Mouse (Mus musculus) kidney, embryonic 16.5 days (tissue): ENCODE results near the gene Ncor2. TPM values are rescaled to one million over a fixed set of nuclear protein-coding genes. Genes with fewer than 3 reads are reported as not detected.
A peak's percentile ranks its signal among the peaks of the same experiment; 100 is the strongest.

Experiments used
- ATAC-seq: fragments of 200-750 bp; cut with Nextera tagmentation; 2 replicates; pipeline ENCODE4 v1.8.0; 2017; ENCODE audit warnings: moderate TSS enrichment; ENCODE audit not compliant: low FRiP score, low TSS enrichment
- H3K27ac ChIP-seq: fragments of 300-500 bp; sonication (generic); 2 replicates; pipeline ENCODE4 v1.5.1; 2014; ENCODE audit warnings: low read length
- H3K27me3 ChIP-seq: fragments of 300-500 bp; sonication (generic); 2 replicates; pipeline ENCODE4 v1.6.1; 2014; ENCODE audit warnings: low read length, control low read depth, mixed read lengths; ENCODE audit not compliant: insufficient read depth
- H3K36me3 ChIP-seq: fragments of 300-500 bp; sonication (generic); 2 replicates; pipeline ENCODE4 v1.6.1; 2014; ENCODE audit warnings: low read length, control low read depth, mixed read lengths; ENCODE audit not compliant: insufficient read depth
- H3K4me1 ChIP-seq: fragments of 300-500 bp; sonication (generic); 2 replicates; pipeline ENCODE4 v1.6.1; 2014; ENCODE audit warnings: low read length, control low read depth, mixed read lengths; ENCODE audit not compliant: insufficient read depth
- H3K4me2 ChIP-seq: fragments of 300-500 bp; sonication (generic); replicated peaks from 2 replicates; pipeline ENCODE4 v1.6.1; 2014; ENCODE audit warnings: low read depth, low read length
- H3K4me3 ChIP-seq: fragments of 300-500 bp; sonication (generic); 2 replicates; pipeline ENCODE4 v1.5.1; 2014; ENCODE audit warnings: mild to moderate bottlenecking, low read length
- H3K9ac ChIP-seq: fragments of 300-500 bp; sonication (generic); replicated peaks from 2 replicates; pipeline ENCODE4 v1.6.1; 2014; ENCODE audit warnings: low read length
- H3K9me3 ChIP-seq: fragments of 300-500 bp; sonication (generic); 2 replicates; pipeline ENCODE4 v1.6.1; 2016; ENCODE audit warnings: low read length, control low read depth
- WGBS: fragments of 180-500 bp; shearing (Covaris S2); extraction: QIAGEN DNeasy Blood & Tissue Kit; methylation state at CpG from one replicate; pipeline ENCODE4 v1.1.7; 2014; 5-methylcytosine and 5-hydroxymethylcytosine counted together
- polyA plus RNA-seq: library from polyadenylated mRNA; unstranded; fragments of >200 nt; fragmentation: Nextera tagmentation; extraction: Ambion mirVana; gene quantifications from 2 replicates; pipeline ENCODE4 v1.2.1, GENCODE M21; 2015

Ncor2 gene
- polyA plus RNA-seq, 1 experiment from 2014 or later = 27.5 TPM

GRCm38 (mm10) chr5:125125219-125125618, 53.8 kb downstream of the Ncor2 start:
- H3K4me1 ChIP-seq = peaks cover 54% of the 10 kb centered on the region
- ATAC-seq = no peak
- no peak overlapping the region for H3K4me3 ChIP-seq
- peaks cover 3% of the 10 kb centered on the region; the same call in 1 of the 2 replicates for H3K36me3 ChIP-seq
- H3K4me2 ChIP-seq = no peak overlapping the region
- no peaks in the 10 kb centered on the region for H3K27me3 ChIP-seq
- no peak overlapping the region for H3K9ac ChIP-seq
- H3K27ac ChIP-seq = 0 out of 2 replicates have a peak overlapping the region, but pooled peaks have one; percentile 3
- WGBS = 66% methylated on average over 3 of the region's 3 CpGs
- H3K9me3 ChIP-seq = no peaks in the 10 kb centered on the region

DNA sequence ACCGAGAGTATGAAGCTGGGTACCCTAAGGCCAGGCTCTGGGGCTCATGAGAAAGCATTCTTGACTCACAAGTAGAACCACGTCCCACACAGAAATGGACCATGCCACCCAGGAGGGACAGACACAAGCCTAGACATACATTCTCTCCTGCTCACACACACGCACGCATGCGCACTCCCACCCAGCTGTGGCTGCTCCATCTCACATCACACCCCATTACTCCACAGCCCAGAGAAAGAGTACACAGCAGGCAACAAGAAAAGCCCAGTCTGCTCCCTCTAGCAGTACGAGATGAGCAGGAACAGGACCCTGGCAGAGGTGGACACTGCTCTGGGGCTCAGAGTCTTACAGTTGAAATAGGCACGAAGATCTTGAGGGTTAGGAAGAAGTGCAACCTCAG, 55.0 kb downstream of the Ncor2 start:
- Histone ChIP-seq H3K4me1 (peaks cover 50% of the 10 kb centered on the region), H3K9me3 (no peaks in the 10 kb centered on the region), H3K36me3 (peaks cover 8% of the 10 kb centered on the region), H3K4me3 (no peak overlapping the region), H3K9ac (no peak overlapping the region), H3K27ac (no peak overlapping the region), H3K27me3 (no peaks in the 10 kb centered on the region), H3K4me2 (no peak overlapping the region)
- WGBS = 83% methylated on average over 7 of the region's 7 CpGs
- no peak for ATAC-seq

DNA sequence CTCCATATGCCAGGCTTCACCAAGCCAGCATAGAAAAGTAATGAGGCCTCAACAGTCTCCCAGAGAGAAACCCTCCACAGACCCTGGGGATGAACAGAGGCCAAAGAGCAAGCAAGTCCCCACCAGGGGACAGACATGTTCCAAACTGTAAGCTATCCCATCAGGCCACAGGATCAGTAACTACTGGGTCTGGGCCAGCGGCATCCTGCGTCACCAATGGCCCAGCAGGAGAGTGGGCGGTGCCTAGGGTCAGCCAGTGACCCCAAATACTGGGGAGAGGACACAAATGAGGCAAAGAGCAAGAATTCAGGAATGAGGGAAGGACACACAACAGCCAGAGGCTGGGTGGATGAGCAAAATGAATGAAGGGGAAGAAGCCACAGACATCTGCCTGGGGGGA, 55.8 kb downstream of the Ncor2 start:
- H3K36me3 ChIP-seq = peaks cover 16% of the 10 kb centered on the region
- no peak overlapping the region for H3K4me3 ChIP-seq
- no peak for ATAC-seq
- no peak overlapping the region for H3K27ac ChIP-seq
- 42% methylated on average over 3 of the region's 3 CpGs for WGBS
- no peaks in the 10 kb centered on the region for H3K27me3 ChIP-seq
- H3K9ac ChIP-seq = no peak overlapping the region
- no peak overlapping the region for H3K4me2 ChIP-seq
- peaks cover 42% of the 10 kb centered on the region for H3K4me1 ChIP-seq
- H3K9me3 ChIP-seq = no peaks in the 10 kb centered on the region

GRCm38 (mm10) chr5:125122546-125122945, 56.5 kb downstream of the Ncor2 start:
- Histone ChIP-seq H3K36me3 (peaks cover 22% of the 10 kb centered on the region), H3K9me3 (no peaks in the 10 kb centered on the region), H3K4me3 (no peak overlapping the region), H3K27me3 (no peaks in the 10 kb centered on the region), H3K4me1 (peaks cover 39% of the 10 kb centered on the region), H3K27ac (no peak overlapping the region), H3K9ac (no peak overlapping the region), H3K4me2 (no peak overlapping the region)
- WGBS = 82% methylated on average over 7 of the region's 7 CpGs
- ATAC-seq = no peak

DNA sequence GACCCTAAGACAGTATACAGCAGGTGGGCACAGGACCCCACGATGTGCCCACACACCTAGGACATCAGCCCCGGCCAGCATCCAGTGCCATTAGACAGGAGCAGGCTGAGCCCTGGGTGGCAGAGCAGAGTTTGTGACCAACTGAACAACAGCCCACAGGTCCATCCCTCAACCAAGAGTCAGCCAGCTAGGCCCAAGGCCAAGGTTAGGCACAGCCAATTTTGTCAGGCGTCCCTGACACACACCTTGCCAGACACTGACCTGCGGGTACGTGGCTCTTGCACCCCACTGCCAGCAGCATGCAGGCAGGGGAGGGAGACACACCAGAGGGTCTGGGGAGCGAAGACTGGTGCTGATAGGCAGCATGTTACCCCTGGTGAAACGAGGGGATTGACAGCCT, 57.0 kb downstream of the Ncor2 start:
- ATAC-seq = no peak
- no peak overlapping the region for H3K4me3 ChIP-seq
- 88% methylated on average over 7 of the region's 7 CpGs for WGBS
- peaks cover 39% of the 10 kb centered on the region for H3K4me1 ChIP-seq
- H3K9ac ChIP-seq = no peak overlapping the region
- no peak overlapping the region for H3K4me2 ChIP-seq
- no peak overlapping the region for H3K27ac ChIP-seq
- peaks cover 24% of the 10 kb centered on the region for H3K36me3 ChIP-seq
- H3K27me3 ChIP-seq = no peaks in the 10 kb centered on the region
- no peaks in the 10 kb centered on the region for H3K9me3 ChIP-seq

DNA sequence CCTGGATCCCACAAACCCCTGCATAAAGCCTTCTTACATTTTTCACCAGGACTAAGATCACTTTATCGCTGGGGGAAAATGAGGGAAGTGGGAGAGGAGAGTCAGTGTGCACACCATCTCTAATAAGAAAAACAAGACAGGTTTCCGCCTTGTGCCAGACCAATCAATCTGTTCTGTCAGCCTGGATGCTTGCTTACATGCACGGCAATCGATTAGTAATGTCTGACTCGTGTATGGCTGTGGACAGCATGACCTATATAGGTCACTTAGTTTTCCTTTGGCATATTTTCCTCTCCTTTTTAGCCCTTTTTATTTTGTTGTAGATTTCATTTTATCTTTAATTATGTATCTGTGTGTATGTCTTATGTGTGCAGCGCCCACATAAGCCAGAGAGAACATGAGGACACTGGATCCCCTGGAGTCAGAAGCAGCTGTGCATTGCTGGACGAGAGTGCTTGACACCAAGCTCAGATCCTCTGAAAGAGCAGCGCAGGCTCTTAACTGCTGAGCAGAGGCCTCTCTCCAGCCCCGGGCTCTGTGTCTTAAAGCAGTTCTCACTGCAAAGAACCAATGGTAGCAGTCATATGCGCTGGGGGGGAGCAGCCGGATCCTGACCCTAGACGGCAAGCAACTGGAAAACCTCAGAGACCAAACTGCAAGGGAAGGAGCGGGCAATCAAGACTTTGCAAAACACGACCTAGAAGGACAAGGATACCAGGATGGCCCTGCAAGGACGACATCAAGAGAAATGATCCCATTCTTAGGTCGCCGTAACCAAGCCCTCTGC, 58.3 kb downstream of the Ncor2 start:
- no peak overlapping the region for H3K27ac ChIP-seq
- H3K36me3 ChIP-seq = peaks cover 31% of the 10 kb centered on the region
- ATAC-seq = no peak
- H3K4me2 ChIP-seq = no peak overlapping the region
- H3K9ac ChIP-seq = no peak overlapping the region
- H3K27me3 ChIP-seq = no peaks in the 10 kb centered on the region
- H3K4me3 ChIP-seq = no peak overlapping the region
- H3K9me3 ChIP-seq = no peaks in the 10 kb centered on the region
- 44% methylated on average over 17 of the region's 17 CpGs for WGBS
- H3K4me1 ChIP-seq = peaks cover 34% of the 10 kb centered on the region

DNA sequence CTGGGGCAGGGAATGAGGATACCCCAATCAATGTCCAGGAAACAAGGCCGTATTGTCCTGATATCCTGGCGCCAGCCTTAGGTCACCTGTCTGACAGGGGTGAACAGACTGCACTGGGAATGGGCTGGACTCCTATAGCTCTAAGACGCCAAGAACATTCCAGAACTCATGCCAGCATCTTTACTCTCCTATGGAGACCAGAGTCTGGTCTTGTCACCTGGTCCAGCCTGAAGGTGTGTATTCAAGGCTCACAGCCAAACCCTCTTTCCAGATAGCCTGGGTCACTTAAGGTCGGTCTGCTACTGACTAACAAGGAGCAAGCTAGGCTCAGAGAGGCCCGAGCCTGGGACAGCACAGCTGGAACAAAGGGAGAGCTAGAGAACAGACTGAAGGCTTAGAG, 61.8 kb downstream of the Ncor2 start:
- Histone ChIP-seq H3K9ac (no peak overlapping the region), H3K36me3 (peaks cover 48% of the 10 kb centered on the region), H3K4me1 (peaks cover 30% of the 10 kb centered on the region), H3K9me3 (no peaks in the 10 kb centered on the region), H3K4me2 (no peak overlapping the region), H3K27ac (no peak overlapping the region), H3K27me3 (no peaks in the 10 kb centered on the region), H3K4me3 (no peak overlapping the region)
- ATAC-seq = no peak
- 86% methylated on average over 5 of the region's 5 CpGs for WGBS

DNA sequence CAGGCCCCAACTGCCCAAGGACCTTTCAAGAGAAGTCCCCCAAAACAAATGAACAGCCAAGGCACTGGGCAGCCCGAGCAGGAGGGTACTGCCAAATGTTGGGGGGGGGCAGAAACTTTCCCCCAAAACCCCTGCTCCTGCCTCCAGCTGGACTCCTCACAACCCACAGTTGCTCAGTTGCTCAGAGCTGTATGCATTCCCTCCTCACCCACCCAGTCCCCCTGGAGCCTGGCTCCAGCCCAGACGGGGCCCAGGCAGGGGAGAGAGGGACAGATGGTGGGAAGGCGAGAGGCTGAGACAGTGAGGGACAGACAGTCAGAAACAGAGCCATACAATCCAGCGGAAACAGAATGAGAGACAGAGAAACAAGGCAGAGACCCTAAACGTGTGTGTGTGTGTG, 66.0 kb downstream of the Ncor2 start:
- 0 out of 2 replicates have a peak overlapping the region, but pooled peaks have one; percentile 11 for H3K9ac ChIP-seq
- no peaks in the 10 kb centered on the region for H3K9me3 ChIP-seq
- H3K36me3 ChIP-seq = peaks cover 45% of the 10 kb centered on the region
- H3K27ac ChIP-seq = peak overlapping the region; percentile 36
- WGBS = 43% methylated on average over 5 of the region's 5 CpGs
- no peaks in the 10 kb centered on the region for H3K27me3 ChIP-seq
- no peak overlapping the region for H3K4me2 ChIP-seq
- peaks cover 38% of the 10 kb centered on the region for H3K4me1 ChIP-seq
- no peak overlapping the region for H3K4me3 ChIP-seq
- ATAC-seq = no peak

DNA sequence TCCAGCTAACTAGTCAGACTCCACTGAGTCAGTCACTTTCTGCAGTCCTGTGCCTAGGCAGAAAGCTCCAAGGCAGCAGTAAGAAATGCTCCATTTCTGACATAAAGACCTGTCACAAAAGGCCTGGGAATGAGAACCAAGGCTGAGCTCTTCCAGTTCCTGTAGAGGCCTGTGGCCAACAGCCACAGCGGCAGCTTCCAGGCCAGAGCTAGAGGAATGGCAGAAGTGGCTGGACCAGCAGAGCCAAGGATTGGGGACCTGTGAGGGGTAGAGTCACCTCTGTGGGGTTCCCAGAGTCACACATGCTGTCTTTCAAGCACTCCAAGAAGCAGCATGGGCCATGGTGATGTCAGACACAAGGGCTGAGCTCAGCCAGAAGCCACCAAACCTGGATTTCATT, 66.4 kb downstream of the Ncor2 start:
- ATAC-seq = no peak
- peaks cover 43% of the 10 kb centered on the region for H3K36me3 ChIP-seq
- peaks cover 38% of the 10 kb centered on the region for H3K4me1 ChIP-seq

DNA sequence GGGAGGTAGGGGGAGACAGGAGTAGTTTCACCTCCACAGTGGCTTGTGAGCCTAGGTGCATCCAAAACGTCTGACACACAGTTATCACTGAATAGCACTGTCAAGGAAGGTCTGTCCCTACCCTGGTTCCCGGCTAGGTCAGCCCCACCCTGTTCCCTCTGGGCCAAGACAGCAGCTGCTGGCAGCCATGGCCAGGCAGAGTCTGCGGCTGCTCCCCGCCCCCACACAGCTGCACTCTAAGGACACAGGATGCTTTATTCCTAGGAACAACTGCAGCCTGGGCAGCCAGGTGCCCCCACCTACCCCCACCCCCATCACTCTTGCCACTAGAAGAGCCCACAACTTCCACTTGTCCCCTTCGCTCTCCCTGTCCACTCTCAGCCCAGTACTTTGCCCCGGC, 67.9 kb downstream of the Ncor2 start:
- WGBS = 32% methylated on average over 6 of the region's 6 CpGs

More for the DNA sequence above, 66.4 kb downstream of the Ncor2 start:
- Histone ChIP-seq H3K9ac (no peak overlapping the region), H3K4me2 (no peak overlapping the region), H3K9me3 (no peaks in the 10 kb centered on the region), H3K27ac (peak overlapping the region; percentile 36; the same call in 1 of the 2 replicates), H3K4me3 (no peak overlapping the region), H3K27me3 (no peaks in the 10 kb centered on the region)
- WGBS = 76% methylated on average over 1 of the region's 1 CpGs

More for the DNA sequence above, 67.9 kb downstream of the Ncor2 start:
- peak; percentile 46 for ATAC-seq
- Histone ChIP-seq H3K27ac (peak overlapping the region; percentile 51), H3K9ac (no peak overlapping the region), H3K36me3 (peaks cover 38% of the 10 kb centered on the region), H3K4me2 (no peak overlapping the region; the same call in 1 of the 2 replicates), H3K4me3 (no peak overlapping the region), H3K4me1 (peaks cover 38% of the 10 kb centered on the region), H3K9me3 (no peaks in the 10 kb centered on the region), H3K27me3 (no peaks in the 10 kb centered on the region)
